Mouse (Mus musculus): ENCODE measurements at regions not wholly inside any gene's neighbourhood (a gene's known extent, or its start where the extent isn't known, plus 50 kb on each side); places are given as distances from the start of the nearest gene placed in this dataset.

DNA sequence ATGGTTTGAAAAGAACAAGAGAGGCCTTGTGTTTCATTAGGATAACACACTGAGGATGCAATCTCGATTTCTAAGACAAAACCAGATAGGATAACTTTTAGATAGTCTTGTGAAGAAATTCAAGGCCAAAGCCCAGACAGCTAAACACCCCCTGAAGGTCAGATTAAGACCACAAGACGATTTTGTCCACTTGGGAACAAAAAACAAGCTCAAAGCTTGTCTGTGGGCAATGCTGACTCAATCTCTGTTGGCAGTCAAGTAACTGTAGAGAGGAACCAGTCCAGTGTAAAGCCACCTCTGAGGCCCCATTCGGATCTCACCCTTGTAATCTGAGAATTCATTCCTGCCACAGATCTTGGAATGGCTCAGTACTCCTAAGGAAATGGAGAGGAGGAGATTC is 75.7 kb upstream of the Slc39a10 start:
- no peak for TF ChIP-seq CTCF (IDR thresholded peaks at IDR 0.05; ENCODE audit: low read depth)
- no peak for TF ChIP-seq EP300 (IDR thresholded peaks at IDR 0.05; ENCODE audit: low read depth)
